Mouse (Mus musculus) megakaryocyte, embryonic 14.5 days (primary cell): ENCODE data around the gene Kcnh3.

Experiments
- FLI1 ChIP-seq: IDR thresholded peaks from 2 replicates; pipeline ENCODE4 v1.6.1; 2012; ENCODE audit warnings: low read length, inconsistent platforms, mixed read lengths
- GATA1 ChIP-seq: IDR thresholded peaks from 3 replicates; pipeline ENCODE4 v1.6.1; 2012; ENCODE audit warnings: mixed read lengths, low read length, inconsistent platforms, borderline replicate concordance

DNA sequence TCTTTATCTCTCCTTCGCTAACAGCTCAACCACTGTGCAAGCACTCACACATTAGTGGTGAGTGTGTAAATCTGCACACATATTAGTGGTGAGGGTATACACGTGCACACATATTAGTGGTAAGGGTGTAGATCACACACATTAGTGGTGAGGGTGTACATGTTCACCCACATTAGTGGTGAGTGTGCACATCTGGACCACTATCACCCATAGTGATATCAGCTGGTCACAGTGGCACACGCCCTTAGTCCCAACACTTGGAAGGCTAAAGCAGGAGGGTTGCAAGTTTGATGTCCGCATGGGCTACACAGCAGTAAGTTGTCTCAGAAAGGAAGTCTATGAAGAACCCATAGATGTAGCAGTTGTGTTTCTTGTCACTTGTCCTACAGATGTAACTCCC, 7.0 kb upstream of the Kcnh3 start:
- TF ChIP-seq GATA1, result no peak
- TF ChIP-seq FLI1, result no peak
